Mouse (Mus musculus): ENCODE data around the gene Klhl32.
A peak's percentile ranks its signal among the peaks of the same experiment; 100 is the strongest.

The Klhl32 gene

DNA sequence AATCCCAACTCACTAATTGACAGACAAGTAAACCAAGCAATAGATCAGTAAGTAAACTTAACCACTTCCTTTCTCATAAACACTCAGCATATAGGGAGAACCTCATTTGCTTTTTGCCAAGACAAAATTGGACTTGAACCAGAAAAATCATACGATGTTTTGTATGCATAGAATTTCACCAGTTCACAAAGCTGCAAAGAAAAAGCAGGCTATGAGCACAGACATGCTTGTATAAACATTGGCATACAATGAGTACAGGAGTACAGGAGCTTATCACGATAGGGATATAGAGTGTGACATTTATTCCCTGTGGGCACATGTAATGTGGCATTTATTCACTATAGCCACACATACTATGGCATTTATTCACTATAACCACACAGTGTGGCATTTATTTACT, 220.5 kb downstream of the Klhl32 start:
- no peak for DNase-seq (ENCODE audit: low spot score)

DNA sequence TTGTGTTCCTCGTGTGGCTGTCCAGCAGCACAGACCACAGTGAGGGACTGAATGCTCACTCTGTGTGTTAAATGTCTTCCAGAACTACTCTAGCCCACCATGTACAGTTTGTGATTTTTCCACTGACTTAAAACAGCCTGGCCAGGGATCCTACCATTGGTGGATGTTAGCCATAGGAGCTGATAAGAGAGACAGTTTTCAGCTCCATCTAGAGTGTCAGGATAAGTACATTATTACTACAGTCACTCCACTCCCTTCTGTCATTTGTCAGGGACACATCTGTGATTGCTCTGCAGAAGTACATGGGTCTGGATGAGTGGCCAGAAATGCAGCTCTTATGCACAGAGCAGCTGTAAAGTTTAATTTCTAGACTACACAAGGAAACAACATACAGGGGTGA, 223.1 kb downstream of the Klhl32 start:
- DNase-seq (ENCODE audit: low spot score): no peak

DNA sequence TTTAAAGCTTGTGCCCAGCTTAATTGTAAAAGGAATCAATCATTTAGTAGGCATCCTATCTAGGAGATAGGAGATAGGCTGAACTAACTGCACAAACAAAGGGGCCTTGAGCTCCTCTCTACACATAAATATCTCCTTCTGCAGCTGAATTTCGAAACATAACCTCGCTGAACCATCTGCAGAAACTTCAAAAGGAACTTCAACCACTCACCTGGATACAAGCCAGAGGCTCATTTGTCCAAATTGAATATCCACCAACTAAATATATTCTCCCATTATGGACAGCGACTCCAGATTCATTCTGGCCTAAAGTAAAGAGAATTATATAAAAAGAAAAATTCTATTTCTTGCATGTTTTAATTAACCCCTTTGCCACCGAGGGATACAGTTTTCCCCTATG, 224.2 kb downstream of the Klhl32 start:
- DNase-seq (ENCODE audit: low spot score): no peak

DNA sequence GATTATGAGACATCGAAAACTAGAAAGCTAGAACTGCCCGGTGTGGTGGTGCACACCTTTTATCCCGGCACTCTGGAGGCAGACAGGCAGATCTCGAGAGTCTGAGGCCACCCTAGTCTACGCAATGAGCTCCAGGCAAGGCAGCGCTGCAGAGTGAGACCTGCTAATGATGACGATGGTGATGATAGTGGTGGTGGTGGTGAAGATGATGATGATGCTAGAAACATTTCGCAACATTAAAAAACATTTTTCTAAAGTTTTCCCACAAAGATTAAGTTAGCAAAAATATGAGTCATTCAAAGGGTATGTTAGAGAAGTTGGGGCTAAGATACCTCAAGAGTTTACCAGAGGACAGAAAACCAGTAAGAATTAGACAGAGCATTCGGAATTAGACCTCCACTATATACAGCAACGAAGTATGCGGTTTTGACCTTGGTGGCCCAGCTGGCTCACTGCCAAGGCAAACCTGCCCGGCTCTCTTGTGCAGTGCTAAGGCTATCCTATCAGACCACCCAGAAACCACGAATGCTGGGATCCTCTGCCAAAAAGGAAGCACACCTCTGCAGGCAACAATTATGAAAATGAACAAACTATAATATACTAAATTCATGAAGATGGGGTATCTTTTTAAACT, 224.9 kb downstream of the Klhl32 start:
- DNase-seq (ENCODE audit: low spot score): peak; percentile 48

DNA sequence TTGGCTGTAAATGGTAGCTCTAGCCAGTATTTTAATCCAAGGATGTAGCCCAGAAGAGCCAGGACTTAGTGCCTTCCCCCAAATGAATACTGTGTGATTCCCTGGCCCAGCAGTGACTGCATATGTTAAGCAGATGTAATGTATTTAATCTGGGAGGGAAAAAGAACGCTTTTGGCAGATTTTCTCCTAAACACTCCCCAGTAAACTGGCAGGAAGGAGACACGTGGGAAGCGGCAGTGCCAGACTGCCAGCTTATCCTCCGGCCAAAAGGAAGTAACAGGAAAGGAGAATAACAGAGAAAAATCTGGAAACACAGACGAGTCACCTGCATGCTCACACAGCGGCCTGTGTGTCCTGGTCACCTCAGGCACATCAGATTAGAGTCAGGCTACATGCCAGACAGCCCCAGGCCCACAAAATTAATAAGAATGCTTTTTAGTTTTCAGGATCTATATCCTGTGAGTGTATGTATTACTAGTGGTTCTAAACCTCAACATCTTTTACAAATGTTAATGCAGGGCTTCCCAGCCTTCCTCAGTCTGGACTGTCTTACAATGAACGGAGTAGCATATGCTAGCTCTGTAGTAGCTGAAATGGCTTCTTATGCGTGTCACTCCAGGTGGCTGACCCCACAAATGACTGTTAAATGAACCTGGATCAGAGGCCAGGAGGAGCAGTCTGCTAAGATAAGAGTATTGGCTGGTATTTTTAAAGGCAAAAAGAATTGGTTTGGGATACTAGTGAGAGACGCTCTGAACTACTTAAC, 229.3 kb downstream of the Klhl32 start:
- no peak for DNase-seq (ENCODE audit: low spot score)

DNA sequence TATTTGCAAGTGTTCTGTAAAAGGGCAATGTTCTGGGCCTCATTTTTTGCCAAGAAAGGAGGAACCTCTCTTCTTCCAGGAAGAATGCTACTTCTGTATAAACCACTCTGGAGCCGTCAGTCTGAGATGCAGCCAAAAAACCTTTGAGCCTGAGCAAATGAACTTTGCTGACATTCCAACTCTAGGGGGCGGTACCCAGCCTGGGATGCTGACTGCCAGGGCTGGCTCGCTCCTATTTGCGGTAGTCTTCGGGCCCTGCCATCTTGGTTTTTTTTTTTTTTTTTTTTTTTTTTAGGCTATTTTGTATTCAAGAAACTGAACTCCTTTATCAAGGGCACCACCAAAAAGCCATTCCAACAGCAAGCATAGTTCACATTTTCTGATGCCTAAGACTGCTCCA, 230.5 kb downstream of the Klhl32 start:
- DNase-seq (ENCODE audit: low spot score): no peak

DNA sequence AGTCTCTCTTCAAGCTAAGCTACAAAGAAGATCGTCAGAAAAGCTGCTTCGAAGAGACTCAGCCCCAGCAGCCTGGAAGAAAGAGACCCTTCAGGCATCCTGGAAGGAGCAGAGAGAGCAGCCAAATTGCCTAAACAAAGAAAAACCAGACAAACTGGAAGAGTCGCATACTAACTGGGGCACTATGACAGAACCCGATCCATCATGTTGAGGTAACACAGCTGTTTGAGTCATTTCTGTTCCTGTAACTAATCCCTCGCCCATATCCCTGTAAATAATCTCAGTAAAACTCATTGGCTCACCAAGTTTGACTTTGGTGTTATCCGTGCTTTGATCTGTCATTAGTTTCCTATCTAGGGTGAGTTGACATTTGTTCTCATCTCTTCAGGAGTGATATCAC, 230.9 kb downstream of the Klhl32 start:
- DNase-seq (ENCODE audit: low spot score): no peak

DNA sequence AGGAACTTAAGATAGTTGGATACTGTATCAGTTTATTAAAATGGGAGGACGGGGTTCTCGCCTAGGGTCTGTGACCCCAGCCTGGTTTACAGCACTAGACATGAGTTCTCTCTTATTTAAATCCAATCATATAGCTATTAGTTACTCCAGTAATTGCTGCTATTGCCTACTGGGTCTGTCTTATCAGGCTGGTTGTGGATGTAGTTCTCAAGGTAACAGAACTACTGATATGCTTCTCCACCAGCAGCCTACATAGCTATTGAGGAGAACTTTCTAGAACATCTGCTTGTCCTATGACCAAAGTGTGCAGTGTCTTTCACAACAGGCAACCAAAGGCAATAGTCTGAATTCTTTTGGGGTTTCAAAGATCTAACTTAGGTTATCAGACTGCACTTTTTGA, 241.4 kb downstream of the Klhl32 start:
- no peak for DNase-seq (ENCODE audit: low spot score)

DNA sequence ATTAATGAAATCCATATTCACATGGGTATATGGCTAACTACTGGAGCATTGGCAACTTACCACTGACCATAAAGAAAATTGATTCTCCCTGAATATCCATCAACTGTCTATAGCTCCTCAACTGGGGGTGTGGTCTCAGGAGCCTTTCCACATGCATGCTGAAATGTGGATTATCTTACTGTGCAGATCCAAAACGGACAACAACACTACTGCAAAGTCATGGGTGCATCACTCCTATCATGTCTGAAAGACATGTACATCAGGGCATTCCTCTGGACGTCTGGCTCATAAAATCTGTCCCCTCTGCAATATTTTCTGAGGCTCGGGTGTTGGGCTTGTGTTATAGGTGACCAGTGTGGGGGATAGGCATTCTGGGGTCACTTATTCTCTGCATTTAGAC, 241.8 kb downstream of the Klhl32 start:
- DNase-seq (ENCODE audit: low spot score): no peak

DNA sequence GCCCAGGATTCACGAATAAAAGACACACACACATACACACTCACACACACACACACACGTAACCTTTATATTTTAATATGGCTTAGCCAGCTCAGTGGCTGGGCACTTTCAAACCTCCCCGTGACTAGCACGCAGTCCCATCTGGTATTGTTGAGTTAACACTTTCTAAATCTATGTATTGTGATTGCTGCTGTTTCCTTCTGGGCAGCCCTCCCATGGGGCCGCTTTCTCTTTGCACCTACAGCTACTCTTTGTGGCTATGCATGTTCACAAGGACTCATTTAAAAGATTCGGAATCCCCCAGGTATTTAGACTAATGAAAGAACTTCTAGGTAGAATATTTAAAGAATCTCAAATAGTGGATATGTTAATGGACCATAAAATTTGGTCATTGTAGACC, 249.2 kb downstream of the Klhl32 start:
- no peak for DNase-seq (ENCODE audit: low spot score)

DNA sequence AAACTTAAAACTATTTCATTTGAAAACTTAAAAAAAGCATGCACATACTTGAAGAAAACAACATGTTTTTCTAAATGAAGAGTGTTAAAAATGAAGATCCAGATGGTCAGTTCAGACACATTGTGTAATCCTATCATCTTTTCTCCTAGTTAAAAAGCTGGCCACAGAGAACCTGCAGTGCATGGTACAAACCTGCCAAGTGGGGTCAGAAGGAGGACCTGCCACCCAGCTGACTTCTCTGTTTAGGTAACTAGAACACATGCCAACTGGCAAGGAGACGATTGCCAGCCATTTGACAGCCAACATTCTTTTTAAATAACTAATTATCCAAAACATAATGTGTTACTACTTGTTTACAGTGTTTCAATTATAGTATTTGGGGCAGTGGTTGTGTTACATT, 252.3 kb downstream of the Klhl32 start:
- no peak for DNase-seq (ENCODE audit: low spot score)

DNA sequence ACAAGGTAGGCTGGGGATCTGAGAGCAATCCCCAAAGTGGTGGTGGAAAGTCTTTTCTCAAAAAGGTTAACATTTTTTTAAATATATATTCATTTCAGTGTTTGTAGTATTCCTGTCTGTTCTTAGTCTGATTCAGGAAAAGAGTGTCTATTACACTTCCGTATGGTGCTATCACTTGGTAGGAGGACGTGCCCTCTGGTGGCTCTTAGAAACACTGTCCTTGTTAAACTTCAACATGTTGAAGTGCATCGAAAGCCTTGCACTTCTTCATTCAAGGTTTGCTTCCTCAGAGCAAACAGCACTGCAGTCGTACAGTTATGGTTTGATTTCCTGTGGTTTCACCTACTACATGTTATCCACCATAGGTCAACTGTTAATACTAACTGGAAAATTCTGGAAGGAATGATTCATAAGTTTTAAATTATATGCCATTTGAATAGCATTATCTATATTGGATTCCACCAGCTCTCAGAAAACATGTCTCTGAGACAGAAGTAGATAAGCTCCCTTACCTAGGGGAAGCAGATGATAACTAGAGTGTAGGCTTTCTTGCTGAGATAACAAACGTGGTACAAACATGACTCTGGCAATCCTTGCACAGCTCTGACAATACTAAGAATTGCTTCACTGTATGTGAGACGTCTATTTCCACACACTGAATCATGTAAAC, 253.8 kb downstream of the Klhl32 start:
- no peak for DNase-seq (ENCODE audit: low spot score)

DNA sequence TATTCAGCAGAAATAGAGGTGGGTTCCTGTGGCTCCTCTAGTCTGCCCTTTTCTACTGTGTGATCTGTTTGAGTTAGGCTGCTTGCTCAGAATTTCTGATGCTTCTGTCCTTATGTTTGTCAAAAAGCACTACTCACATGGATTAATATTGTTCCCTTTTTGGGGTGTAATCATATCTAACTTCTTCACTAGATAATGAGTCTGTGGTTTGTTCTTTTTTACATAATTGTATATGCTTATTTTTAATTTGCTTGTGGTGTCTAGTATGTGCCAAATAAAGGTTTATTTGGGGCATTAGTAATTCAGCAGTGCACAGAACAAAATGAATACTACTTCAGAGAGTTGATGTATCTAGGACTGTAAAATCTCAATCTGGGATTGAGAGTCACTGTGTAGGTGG, 256.1 kb downstream of the Klhl32 start:
- DNase-seq (ENCODE audit: low spot score): no peak

DNA sequence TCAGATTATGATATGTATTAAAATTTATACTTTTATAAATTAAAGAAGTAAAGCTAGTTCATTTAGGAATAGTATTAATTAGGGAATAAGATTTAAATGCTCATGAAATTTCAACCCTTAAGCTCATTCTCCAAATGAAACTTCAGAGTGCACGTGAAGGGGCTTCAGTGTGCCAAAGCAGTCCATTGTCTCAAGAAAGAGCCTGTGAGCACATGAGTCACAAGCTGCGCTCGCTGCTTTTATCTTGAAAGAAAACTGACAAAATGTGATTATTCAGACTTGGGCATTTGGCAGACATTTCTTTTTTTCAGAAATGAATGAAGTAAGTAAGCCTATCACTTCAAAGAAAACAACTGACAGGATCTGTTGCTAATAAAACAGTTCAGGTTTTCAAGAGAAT, 266.9 kb downstream of the Klhl32 start:
- DNase-seq (ENCODE audit: low spot score): no peak

DNA sequence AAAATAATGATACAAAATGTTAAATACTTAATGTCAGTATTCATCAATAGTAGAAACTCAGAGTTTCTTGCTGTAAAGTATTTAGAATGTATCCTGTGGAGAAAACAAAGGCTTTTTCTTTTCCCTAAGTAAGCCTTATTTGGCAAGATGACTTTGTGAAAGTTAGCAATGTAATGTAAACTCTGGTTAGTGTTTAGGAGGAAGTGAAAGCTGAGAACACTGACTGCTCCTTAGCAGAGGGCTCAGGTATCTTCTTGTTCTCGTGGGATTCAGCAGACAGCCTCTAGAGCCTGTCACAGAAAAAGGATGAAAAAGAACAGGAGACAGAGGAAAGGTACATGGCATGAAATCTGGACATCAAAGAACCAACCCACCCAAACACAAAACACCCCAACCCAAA, 268.6 kb downstream of the Klhl32 start:
- no peak for DNase-seq (ENCODE audit: low spot score)

DNA sequence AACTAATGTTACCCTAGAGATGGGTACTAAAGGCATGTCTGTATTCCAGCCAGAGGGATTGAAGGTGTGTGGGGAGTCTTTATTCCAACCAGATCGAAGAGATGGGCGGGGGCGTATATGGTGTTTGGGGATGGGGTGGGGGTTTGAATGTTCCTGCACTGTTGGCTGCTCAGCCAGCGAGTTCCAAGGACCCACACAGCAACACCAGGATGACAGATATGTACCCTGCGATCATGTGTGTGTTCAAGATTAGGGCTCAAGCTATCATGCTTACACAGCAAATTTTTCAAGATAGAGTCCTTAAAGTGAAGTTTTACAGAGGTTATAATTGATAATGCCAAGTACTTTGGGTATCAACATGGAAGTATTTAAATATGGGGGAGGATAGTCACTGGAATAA, 273.3 kb downstream of the Klhl32 start:
- DNase-seq (ENCODE audit: low spot score): no peak

DNA sequence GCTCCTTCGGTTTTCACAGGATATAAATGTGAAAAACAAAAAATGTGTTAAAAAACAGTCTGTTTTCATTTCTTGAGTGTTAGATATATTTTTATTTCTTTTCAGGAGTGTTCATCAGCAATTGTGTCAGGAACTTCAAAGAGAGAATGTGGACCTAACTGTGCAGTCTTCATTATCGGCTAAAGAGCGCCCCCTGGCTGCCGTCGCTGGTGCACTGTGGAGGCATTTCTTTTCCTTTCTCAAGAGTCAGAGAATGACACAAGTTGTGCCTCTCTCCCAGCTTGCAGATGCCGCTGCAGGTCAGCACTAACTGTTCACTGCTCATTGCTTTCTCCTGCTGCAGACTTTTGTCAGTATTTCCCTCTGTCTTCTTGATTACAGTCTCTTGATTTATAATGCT, 276.6 kb downstream of the Klhl32 start:
- peak; percentile 89 for DNase-seq (ENCODE audit: low spot score)

DNA sequence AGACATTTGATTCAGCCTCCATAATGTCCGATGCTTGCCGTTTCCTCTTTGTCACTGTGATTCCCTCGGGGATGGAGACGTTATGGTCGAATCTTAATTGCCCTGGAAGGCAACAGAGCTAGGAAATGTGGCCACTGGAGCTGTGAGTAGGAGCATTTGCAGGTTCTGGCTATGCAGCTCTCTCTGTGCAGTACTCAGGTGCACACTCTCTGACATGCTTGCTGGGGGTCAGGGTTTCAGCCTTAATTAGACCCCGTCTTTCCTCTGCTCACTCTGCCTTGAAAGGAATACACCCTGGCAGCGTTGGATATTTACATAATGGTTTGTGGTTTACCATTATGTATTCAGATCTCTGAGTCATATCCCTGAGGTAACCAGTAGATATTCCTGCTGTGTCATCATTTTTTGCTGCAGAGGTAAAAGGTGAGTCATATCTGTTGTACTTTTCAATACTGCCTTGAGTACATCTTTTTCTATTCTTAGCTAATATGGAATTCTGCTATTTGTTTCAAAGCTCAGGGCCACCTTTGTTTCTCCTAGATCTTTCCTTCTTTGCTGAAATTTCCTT, 281.9 kb downstream of the Klhl32 start:
- DNase-seq (ENCODE audit: low spot score): no peak

DNA sequence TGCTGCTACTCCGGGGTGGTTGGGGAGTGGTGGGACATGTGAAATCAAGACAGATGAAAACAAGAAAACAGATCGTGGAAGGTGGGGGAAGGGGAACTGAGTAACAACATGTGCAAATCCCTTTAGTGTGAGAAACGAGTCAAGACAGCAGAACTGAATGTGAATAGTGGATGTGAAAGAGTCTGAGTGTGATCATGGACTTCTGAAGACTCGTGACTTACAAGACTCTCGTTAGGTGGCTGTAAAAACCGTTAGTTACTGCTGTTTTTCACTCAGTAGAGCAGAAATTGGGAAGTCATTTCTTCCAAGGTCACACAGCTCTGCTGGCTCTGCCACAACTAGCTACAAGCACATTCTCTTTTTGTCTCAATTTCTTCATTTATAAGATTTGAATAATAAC, 282.9 kb downstream of the Klhl32 start:
- no peak for DNase-seq (ENCODE audit: low spot score)

Measured in testis, postnatal 10 days (tissue).